ENCODE assay signal across 18 mouse cellular contexts in the genomic region with DNA sequence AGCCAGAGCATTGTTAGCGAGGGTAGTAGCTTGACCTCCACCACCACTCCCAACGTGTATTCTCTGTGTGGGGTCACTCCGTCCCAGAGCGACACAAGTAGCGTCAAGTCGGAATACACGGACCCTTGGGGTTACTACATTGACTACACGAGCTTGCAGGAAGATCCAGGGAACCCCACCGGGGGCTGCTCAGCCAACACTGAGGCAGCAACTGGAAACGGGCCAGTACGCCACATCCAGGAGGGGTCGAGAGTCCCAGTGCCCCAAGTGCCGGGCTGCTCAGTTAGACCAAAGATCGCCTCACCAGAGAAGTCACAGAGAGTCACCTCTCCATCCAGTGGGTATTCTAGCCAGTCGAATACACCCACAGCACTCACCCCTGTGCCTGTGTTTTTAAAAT. TPM values are rescaled to one million over a fixed set of nuclear protein-coding genes. Genes with fewer than 3 reads are reported as not detected.
DNase-seq lines count a peak whose midpoint lies in the region; ATAC-seq and TF ChIP-seq lines count a peak whose summit lies in the region.
"Had no signal": no experiment of that assay in that cellular context is flagged by ENCODE, and none has a peak within 500 bp of the region (broad histone marks: within the 10 kb centered on the region; RNA-seq: fewer than 3 reads in every experiment).

No protein-coding gene starts in this region.

- H3K9ac ChIP-seq in hindbrain, embryonic 14.5 days, result no peak overlapping the region
- H3K9ac ChIP-seq: heart, embryonic 15.5 days; kidney, embryonic 15.5 days; liver, embryonic 15.5 days; neural tube, embryonic 12.5 days had no signal

- no peaks in the 10 kb centered on the region for H3K9me3 ChIP-seq in hindbrain, embryonic 10.5 days
- no peaks in the 10 kb centered on the region for H3K9me3 ChIP-seq in hindbrain, embryonic 14.5 days (ENCODE audit: control insufficient read depth, low read length)
- H3K9me3 ChIP-seq in E14TG2a.4 (ENCODE audit: low read length), result no peaks in the 10 kb centered on the region
- H3K9me3 ChIP-seq: embryonic facial prominence, embryonic 13.5 days; heart, embryonic 15.5 days; kidney, embryonic 15.5 days; liver, embryonic 15.5 days; neural tube, embryonic 12.5 days had no signal

- no peak overlapping the region for H3K4me2 ChIP-seq in hindbrain, embryonic 14.5 days (replicated peaks)
- H3K4me2 ChIP-seq: embryonic facial prominence, embryonic 13.5 days; heart, embryonic 15.5 days; kidney, embryonic 15.5 days; liver, embryonic 15.5 days; midbrain, embryonic 11.5 days; neural tube, embryonic 12.5 days had no signal

- H3K36me3 ChIP-seq in hindbrain, embryonic 10.5 days, result peaks cover 68% of the 10 kb centered on the region
- H3K36me3 ChIP-seq in hindbrain, embryonic 14.5 days (replicated peaks; ENCODE audit: control insufficient read depth, insufficient read depth), result peaks cover 35% of the 10 kb centered on the region
- peaks cover 5% of the 10 kb centered on the region for H3K36me3 ChIP-seq in E14TG2a.4 (ENCODE audit: insufficient read depth, low read length)
- H3K36me3 ChIP-seq: liver, embryonic 15.5 days had no signal

- H3K4me3 ChIP-seq in hindbrain, embryonic 10.5 days, result no peak overlapping the region
- no peak overlapping the region for H3K4me3 ChIP-seq in hindbrain, embryonic 14.5 days (replicated peaks; ENCODE audit: low read length)
- H3K4me3 ChIP-seq in E14TG2a.4 (replicated peaks; ENCODE audit: low read length), result 0 out of 2 replicates have a peak overlapping the region, but pooled peaks have one; percentile 69
- H3K4me3 ChIP-seq: embryonic facial prominence, embryonic 13.5 days; heart, embryonic 15.5 days; kidney, embryonic 15.5 days; liver, embryonic 15.5 days; neural tube, embryonic 12.5 days had no signal

- no peaks in the 10 kb centered on the region for H3K27me3 ChIP-seq in hindbrain, embryonic 10.5 days (ENCODE audit: insufficient read depth, poor library complexity, severe bottlenecking)
- H3K27me3 ChIP-seq in hindbrain, embryonic 14.5 days (ENCODE audit: control insufficient read depth, insufficient read depth, low read length), result no peaks in the 10 kb centered on the region
- peaks cover 40% of the 10 kb centered on the region for H3K27me3 ChIP-seq in E14TG2a.4 (ENCODE audit: insufficient read depth, low read length)
- H3K27me3 ChIP-seq: embryonic facial prominence, embryonic 13.5 days; heart, embryonic 15.5 days; kidney, embryonic 15.5 days; liver, embryonic 15.5 days; neural tube, embryonic 12.5 days had no signal

- WGBS in hindbrain, embryonic 10.5 days, result 75% methylated on average over 15 of the region's 15 CpGs
- 71% methylated on average over 15 of the region's 15 CpGs for WGBS in hindbrain, embryonic 14.5 days

- TF ChIP-seq CTCF in E14TG2a.4 (conservative IDR thresholded peaks at IDR 0.05; ENCODE audit: low read length), result no peak

- no peak for ATAC-seq in hindbrain, embryonic 14.5 days (ENCODE audit: low FRiP score)
- ATAC-seq: intestine, embryonic 16.5 days had no signal

- DNase-seq in hindbrain, embryonic 10.5 days (ENCODE audit: low spot score), result no peak
- DNase-seq in hindbrain, embryonic 14.5 days (ENCODE audit: low spot score), result no peak
- peak; percentile 15 to 43 for DNase-seq in cerebellum, adult 18-20 months
- DNase-seq in cerebellum, postnatal 25 days, result peak; percentile 42 to 52
- DNase-seq in B cell, adult 2 months, result no peak
- DNase-seq in left cerebral cortex, adult 18-20 months (ENCODE audit: low spot score in 2 of 2), result no peak
- DNase-seq: adrenal gland, adult 2 months; right cerebral cortex, adult 18-20 months; thymus, adult 18-20 months had no signal

- peaks cover 24% of the 10 kb centered on the region for H3K4me1 ChIP-seq in hindbrain, embryonic 10.5 days (replicated peaks)
- H3K4me1 ChIP-seq in hindbrain, embryonic 14.5 days (replicated peaks; ENCODE audit: control insufficient read depth, insufficient read depth, low read length), result peaks cover 3% of the 10 kb centered on the region; the same call in 1 of the 2 replicates
- H3K4me1 ChIP-seq in E14TG2a.4 (replicated peaks; ENCODE audit: low read depth, low read length), result peaks cover 34% of the 10 kb centered on the region
- H3K4me1 ChIP-seq: liver, embryonic 15.5 days; neural tube, embryonic 12.5 days had no signal

- 0 out of 2 replicates have a peak overlapping the region, but pooled peaks have one; percentile 23 for H3K27ac ChIP-seq in hindbrain, embryonic 10.5 days
- no peak overlapping the region for H3K27ac ChIP-seq in hindbrain, embryonic 14.5 days
- H3K27ac ChIP-seq: heart, embryonic 15.5 days; liver, embryonic 15.5 days; macrophage; neural tube, embryonic 12.5 days had no signal

RNA-seq across cellular contexts. Expression of a gene that starts 20.6 kb away (rescaled TPM):
- polyA plus RNA-seq in hindbrain, embryonic 10.5 days (2016; fragmentation: Nextera tagmentation; extraction: Ambion mirVana), result 15.1 and 15.8 TPM in 2 replicates
- polyA plus RNA-seq in hindbrain, embryonic 14.5 days (2014; fragmentation: Nextera tagmentation; extraction: Ambion mirVana), result 13.5 and 14.2 TPM in 2 replicates
- total RNA-seq in left cerebral cortex, adult 18-20 months (2021), result 1 to 10 TPM; 4.0 to 4.6 TPM

Comparison
In these comparisons a context has a peak if more than half of its experiments do, and no peak if none do; other contexts are left out.
1. DNase-seq: peak in cerebellum, adult 18-20 months (2 of 2) and cerebellum, postnatal 25 days (2 of 2); none in hindbrain, embryonic 10.5 days (single experiment), hindbrain, embryonic 14.5 days (single experiment), B cell, adult 2 months (0 of 2) and left cerebral cortex, adult 18-20 months (0 of 2).